Mouse (Mus musculus) MEL (cell line): ENCODE data around the gene Abcg1.

Source experiments
- BHLHE40 ChIP-seq: IDR thresholded peaks from 2 replicates; pipeline ENCODE4 v1.6.1; 2012; ENCODE audit warnings: low read depth, mild to moderate bottlenecking, inconsistent platforms, low read length, improper control_type of control experiment, borderline replicate concordance
- CHD2 ChIP-seq: IDR thresholded peaks from 2 replicates; pipeline ENCODE4 v1.6.1; 2011; ENCODE audit warnings: low read length, improper control_type of control experiment
- CTCF ChIP-seq, 3 experiments: IDR thresholded peaks in 2 of 3; conservative IDR thresholded peaks in 1 of 3; 2 replicates each; pipeline ENCODE4 v1.5.1; 2011 to 2012; ENCODE audit warnings: low read length in 3 of 3, low read depth in 2 of 3, mild to moderate bottlenecking in 2 of 3, improper control_type of control experiment in 1 of 3, inconsistent platforms in 1 of 3, mixed read lengths in 1 of 3, moderate library complexity in 1 of 3; ENCODE audit not compliant: control insufficient read depth in 1 of 3, insufficient read depth in 1 of 3, poor library complexity in 1 of 3, severe bottlenecking in 1 of 3
- TAL1 ChIP-seq: IDR thresholded peaks from 2 replicates; pipeline ENCODE4 v1.6.1; 2012; ENCODE audit warnings: mild to moderate bottlenecking, inconsistent platforms, low read length, moderate library complexity, mixed read lengths
- UBTF ChIP-seq: IDR thresholded peaks from 2 replicates; pipeline ENCODE4 v1.6.1; 2012; ENCODE audit warnings: low read depth, mild to moderate bottlenecking, inconsistent platforms, low read length, improper control_type of control experiment, moderate library complexity, borderline replicate concordance; ENCODE audit not compliant: insufficient read depth
- USF1 ChIP-seq: IDR thresholded peaks from 2 replicates; pipeline ENCODE4 v1.6.1; 2014; ENCODE audit warnings: low read depth, mild to moderate bottlenecking, inconsistent platforms, low read length, improper control_type of control experiment, moderate library complexity
- ZNF384 ChIP-seq: IDR thresholded peaks from 2 replicates; pipeline ENCODE4 v1.6.1; 2012; ENCODE audit warnings: low read depth, mild to moderate bottlenecking, inconsistent platforms, low read length, improper control_type of control experiment

- TF ChIP-seq ZNF384 (no peak), CTCF (IDR thresholded peaks at IDR 0.05 in 2 of 3, conservative IDR thresholded peaks at IDR 0.05 in 1 of 3; ENCODE audit: control insufficient read depth in 1 of 3, insufficient read depth in 1 of 3, low read depth in 2 of 3, low read length in 3 of 3, poor library complexity in 1 of 3, severe bottlenecking in 1 of 3) (no peak), UBTF (no peak), TAL1 (peak; percentile 91), USF1 (peak; percentile 94), CHD2 (no peak), BHLHE40 (peak; percentile 86)
These were observed 23.3 kb upstream of the Abcg1 start for GRCm38 (mm10) chr17:31034165-31034564.
